Mouse (Mus musculus): ENCODE results near the gene Dedd2.

GRCm38 (mm10) chr7:25219416-25219750 is 1.0 kb downstream of the Dedd2 start:
- no peak for TF ChIP-seq CTCF (IDR thresholded peaks at IDR 0.05)
- TF ChIP-seq EP300 (IDR thresholded peaks at IDR 0.05): no peak
